Mouse (Mus musculus) layer of hippocampus, adult 9-10 months (tissue): Measurements from ENCODE around the gene Hist1h2bg.
"Not testable (repeated sequence)": the region's sequence is repeated elsewhere in the genome, so short reads cannot be mapped to it uniquely, and the experiment has no call there.

ENCODE experiments used
- DNase-seq: peaks from one replicate; pipeline ENCODE4 v3.0.0; 2022; ENCODE audit warnings: low spot score

Gene Hist1h2bg

GRCm38 (mm10) chr13:23539821-23540220 is 31.4 kb upstream of the Hist1h2bg start:
- not testable (repeated sequence) for DNase-seq

- no peak for DNase-seq
These were observed 29.7 kb upstream of the Hist1h2bg start for GRCm38 (mm10) chr13:23541497-23541896.

GRCm38 (mm10) chr13:23542225-23542980 is 28.8 kb upstream of the Hist1h2bg start:
- not testable (repeated sequence) for DNase-seq

GRCm38 (mm10) chr13:23542999-23543607 is 28.1 kb upstream of the Hist1h2bg start, which contains the start of gene Hist1h2bh:
Hist1h2bh (minus strand) TSS chr13:23543392.
- peak; percentile 81 for DNase-seq

GRCm38 (mm10) chr13:23543965-23544786 is 27.0 kb upstream of the Hist1h2bg start, which contains the start of gene Hist1h3f:
Hist1h3f (plus strand) TSS chr13:23544052.
- peak; percentile 94 for DNase-seq

- not testable (repeated sequence) for DNase-seq
These were observed 26.4 kb upstream of the Hist1h2bg start for GRCm38 (mm10) chr13:23544787-23545120.

GRCm38 (mm10) chr13:23546694-23547093 is 24.5 kb upstream of the Hist1h2bg start:
- no peak for DNase-seq

- DNase-seq = no peak
These were observed 20.4 kb upstream of the Hist1h2bg start for GRCm38 (mm10) chr13:23550761-23551145.

GRCm38 (mm10) chr13:23551146-23551834 is 19.9 kb upstream of the Hist1h2bg start, which contains the start of gene Hist1h4f:
Hist1h4f (minus strand) TSS chr13:23551648.
- DNase-seq = peak; percentile 94

GRCm38 (mm10) chr13:23551931-23552914 is 19.0 kb upstream of the Hist1h2bg start:
- no peak for DNase-seq

GRCm38 (mm10) chr13:23552962-23553361 is 18.2 kb upstream of the Hist1h2bg start, which contains the start of gene Hist1h1d:
Hist1h1d (plus strand) TSS chr13:23553262.
- no peak for DNase-seq

- DNase-seq = no peak
These were observed 16.8 kb upstream of the Hist1h2bg start for GRCm38 (mm10) chr13:23554393-23554792.

GRCm38 (mm10) chr13:23554925-23555838 is 16.0 kb upstream of the Hist1h2bg start:
- no peak for DNase-seq

GRCm38 (mm10) chr13:23555839-23556416 is 15.3 kb upstream of the Hist1h2bg start:
- DNase-seq = peak; percentile 87

- no peak for DNase-seq
These were observed 14.3 kb upstream of the Hist1h2bg start for GRCm38 (mm10) chr13:23556906-23557305.

- DNase-seq = not testable (repeated sequence)
These were observed 10.5 kb upstream of the Hist1h2bg start for GRCm38 (mm10) chr13:23560699-23561098.

- DNase-seq = not testable (repeated sequence)
These were observed 9.7 kb upstream of the Hist1h2bg start for GRCm38 (mm10) chr13:23561531-23561882.

GRCm38 (mm10) chr13:23561883-23562659 is 9.1 kb upstream of the Hist1h2bg start, which contains the start of gene Hist1h3e:
Hist1h3e (minus strand) TSS chr13:23562369.
- peak; percentile 96 for DNase-seq
